Mouse (Mus musculus): Measurements from ENCODE around the gene Arhgap22. TPM values are rescaled to one million over a fixed set of nuclear protein-coding genes. Genes with fewer than 3 reads are reported as not detected.

Gene Arhgap22
- polyA plus RNA-seq, 1 experiment: 9.0 TPM

GRCm38 (mm10) chr14:33324556-33324955, 110.7 kb downstream of the Arhgap22 start:
- 75% methylated on average over 6 of the region's 6 CpGs for WGBS
- H3K27me3 ChIP-seq (replicated peaks; ENCODE audit: control insufficient read depth, insufficient read depth, low read length): no peaks in the 10 kb centered on the region
- H3K4me3 ChIP-seq (ENCODE audit: insufficient read depth, low read depth, low read length): no peak overlapping the region
- H3K27ac ChIP-seq (ENCODE audit: insufficient read depth, low read depth, low read length): no peak overlapping the region
- no peak for DNase-seq
- no peak for TF ChIP-seq CTCF (conservative IDR thresholded peaks at IDR 0.05; ENCODE audit: insufficient read depth, insufficient read length, low read depth, low read length)
- no peak for TF ChIP-seq POLR2A (IDR thresholded peaks at IDR 0.05; ENCODE audit: low read depth, low read length)
- H3K4me1 ChIP-seq (ENCODE audit: control insufficient read depth, insufficient read depth, low read length): peaks cover 11% of the 10 kb centered on the region
- no peaks in the 10 kb centered on the region for H3K36me3 ChIP-seq (ENCODE audit: control insufficient read depth, insufficient read depth, low read length)

GRCm38 (mm10) chr14:33328369-33328768, 114.5 kb downstream of the Arhgap22 start:
- no peak overlapping the region for H3K4me3 ChIP-seq (ENCODE audit: insufficient read depth, low read depth, low read length)
- TF ChIP-seq POLR2A (IDR thresholded peaks at IDR 0.05; ENCODE audit: low read depth, low read length) (no peak), CTCF (conservative IDR thresholded peaks at IDR 0.05; ENCODE audit: insufficient read depth, insufficient read length, low read depth, low read length) (no peak)
- 79% methylated on average over 5 of the region's 5 CpGs for WGBS
- H3K36me3 ChIP-seq (ENCODE audit: control insufficient read depth, insufficient read depth, low read length): no peaks in the 10 kb centered on the region
- H3K4me1 ChIP-seq (ENCODE audit: control insufficient read depth, insufficient read depth, low read length): no peaks in the 10 kb centered on the region
- no peak for DNase-seq
- no peak overlapping the region for H3K27ac ChIP-seq (ENCODE audit: insufficient read depth, low read depth, low read length)
- no peaks in the 10 kb centered on the region for H3K27me3 ChIP-seq (replicated peaks; ENCODE audit: control insufficient read depth, insufficient read depth, low read length)

GRCm38 (mm10) chr14:33329297-33329805, 115.5 kb downstream of the Arhgap22 start:
- TF ChIP-seq POLR2A (IDR thresholded peaks at IDR 0.05; ENCODE audit: low read depth, low read length): no peak
- WGBS: 92% methylated on average over 5 of the region's 5 CpGs
- Histone ChIP-seq H3K4me3 (ENCODE audit: insufficient read depth, low read depth, low read length) (no peak overlapping the region), H3K27ac (ENCODE audit: insufficient read depth, low read depth, low read length) (no peak overlapping the region), H3K4me1 (ENCODE audit: control insufficient read depth, insufficient read depth, low read length) (no peaks in the 10 kb centered on the region), H3K36me3 (ENCODE audit: control insufficient read depth, insufficient read depth, low read length) (no peaks in the 10 kb centered on the region), H3K27me3 (replicated peaks; ENCODE audit: control insufficient read depth, insufficient read depth, low read length) (no peaks in the 10 kb centered on the region)
- no peak for DNase-seq

GRCm38 (mm10) chr14:33330986-33331385, 117.2 kb downstream of the Arhgap22 start:
- TF ChIP-seq CTCF (conservative IDR thresholded peaks at IDR 0.05; ENCODE audit: insufficient read depth, insufficient read length, low read depth, low read length): no peak
- no peak for TF ChIP-seq POLR2A (IDR thresholded peaks at IDR 0.05; ENCODE audit: low read depth, low read length)
- no peak for DNase-seq
- 72% methylated on average over 4 of the region's 4 CpGs for WGBS
- no peak overlapping the region for H3K4me3 ChIP-seq (ENCODE audit: insufficient read depth, low read depth, low read length)
- no peak overlapping the region for H3K27ac ChIP-seq (ENCODE audit: insufficient read depth, low read depth, low read length)
- no peaks in the 10 kb centered on the region for H3K27me3 ChIP-seq (replicated peaks; ENCODE audit: control insufficient read depth, insufficient read depth, low read length)
- no peaks in the 10 kb centered on the region for H3K36me3 ChIP-seq (ENCODE audit: control insufficient read depth, insufficient read depth, low read length)
- H3K4me1 ChIP-seq (ENCODE audit: control insufficient read depth, insufficient read depth, low read length): no peaks in the 10 kb centered on the region

- Histone ChIP-seq H3K27me3 (replicated peaks; ENCODE audit: control insufficient read depth, insufficient read depth, low read length) (no peaks in the 10 kb centered on the region), H3K4me3 (ENCODE audit: insufficient read depth, low read depth, low read length) (no peak overlapping the region), H3K36me3 (ENCODE audit: control insufficient read depth, insufficient read depth, low read length) (no peaks in the 10 kb centered on the region), H3K4me1 (ENCODE audit: control insufficient read depth, insufficient read depth, low read length) (no peaks in the 10 kb centered on the region), H3K27ac (ENCODE audit: insufficient read depth, low read depth, low read length) (no peak overlapping the region)
- no peak for DNase-seq
- 74% methylated on average over 4 of the region's 4 CpGs for WGBS
- TF ChIP-seq CTCF (conservative IDR thresholded peaks at IDR 0.05; ENCODE audit: insufficient read depth, insufficient read length, low read depth, low read length) (no peak), POLR2A (IDR thresholded peaks at IDR 0.05; ENCODE audit: low read depth, low read length) (no peak)
Observed at GRCm38 (mm10) chr14:33331627-33332026, 117.8 kb downstream of the Arhgap22 start.

- no peaks in the 10 kb centered on the region for H3K36me3 ChIP-seq (ENCODE audit: control insufficient read depth, insufficient read depth, low read length)
- no peak for DNase-seq
- no peak overlapping the region for H3K27ac ChIP-seq (ENCODE audit: insufficient read depth, low read depth, low read length)
- no peaks in the 10 kb centered on the region for H3K27me3 ChIP-seq (replicated peaks; ENCODE audit: control insufficient read depth, insufficient read depth, low read length)
- WGBS: 85% methylated on average over 4 of the region's 4 CpGs
- TF ChIP-seq CTCF (conservative IDR thresholded peaks at IDR 0.05; ENCODE audit: insufficient read depth, insufficient read length, low read depth, low read length) (peak; percentile 72), POLR2A (IDR thresholded peaks at IDR 0.05; ENCODE audit: low read depth, low read length) (no peak)
- no peaks in the 10 kb centered on the region for H3K4me1 ChIP-seq (ENCODE audit: control insufficient read depth, insufficient read depth, low read length)
- H3K4me3 ChIP-seq (ENCODE audit: insufficient read depth, low read depth, low read length): no peak overlapping the region
Observed at GRCm38 (mm10) chr14:33333833-33334232, 120.0 kb downstream of the Arhgap22 start.

GRCm38 (mm10) chr14:33334402-33334801, 120.6 kb downstream of the Arhgap22 start:
- DNase-seq: no peak
- 81% methylated on average over 4 of the region's 4 CpGs for WGBS
- no peak overlapping the region for H3K27ac ChIP-seq (ENCODE audit: insufficient read depth, low read depth, low read length)
- no peaks in the 10 kb centered on the region for H3K4me1 ChIP-seq (ENCODE audit: control insufficient read depth, insufficient read depth, low read length)
- no peak for TF ChIP-seq POLR2A (IDR thresholded peaks at IDR 0.05; ENCODE audit: low read depth, low read length)
- TF ChIP-seq CTCF (conservative IDR thresholded peaks at IDR 0.05; ENCODE audit: insufficient read depth, insufficient read length, low read depth, low read length): no peak
- no peaks in the 10 kb centered on the region for H3K36me3 ChIP-seq (ENCODE audit: control insufficient read depth, insufficient read depth, low read length)
- no peak overlapping the region for H3K4me3 ChIP-seq (ENCODE audit: insufficient read depth, low read depth, low read length)
- no peaks in the 10 kb centered on the region for H3K27me3 ChIP-seq (replicated peaks; ENCODE audit: control insufficient read depth, insufficient read depth, low read length)
